Mouse (Mus musculus) MEL (cell line): ENCODE results near the gene Nckipsd. TPM values are rescaled to one million over a fixed set of nuclear protein-coding genes. Genes with fewer than 3 reads are reported as not detected.

ENCODE experiments used
- DNase-seq: peaks from one replicate; pipeline ENCODE4 v3.0.0; 2011; ENCODE audit warnings: low read depth, low spot score
- H3K27ac ChIP-seq: 2 replicates; pipeline ENCODE4 v1.5.1; 2012; ENCODE audit warnings: low read depth, mild to moderate bottlenecking, control low read depth, low read length, moderate library complexity; ENCODE audit not compliant: control insufficient read depth
- H3K27me3 ChIP-seq, 2 experiments: fragments of 150-350 bp in 1 of 2; sonication (generic) in 1 of 2; 2 replicates each; pipeline ENCODE4 v1.6.1; 2012; ENCODE audit warnings: low read length in 2 of 2, mild to moderate bottlenecking in 2 of 2, improper control_type of control experiment in 1 of 2, moderate library complexity in 1 of 2; ENCODE audit not compliant: insufficient read depth in 2 of 2, control insufficient read depth in 1 of 2
- H3K36me3 ChIP-seq, 2 experiments: 2 replicates each; pipeline ENCODE4 v1.6.1; 2012 to 2014; ENCODE audit warnings: low read length in 2 of 2, improper control_type of control experiment in 1 of 2, inconsistent platforms in 1 of 2, mild to moderate bottlenecking in 1 of 2; ENCODE audit not compliant: insufficient read depth in 2 of 2, control insufficient read depth in 1 of 2
- H3K4me1 ChIP-seq, 2 experiments: fragments of 150-350 bp in 1 of 2; sonication (generic) in 1 of 2; 2 replicates each; pipeline ENCODE4 v1.6.1; 2012; ENCODE audit warnings: low read length in 2 of 2, improper control_type of control experiment in 1 of 2, mild to moderate bottlenecking in 1 of 2; ENCODE audit not compliant: insufficient read depth in 2 of 2, control insufficient read depth in 1 of 2
- H3K4me3 ChIP-seq, 2 experiments: fragments of 150-350 bp in 1 of 2; sonication (generic) in 1 of 2; 2 replicates each; pipeline ENCODE4 v1.5.1; 2012; ENCODE audit warnings: low read depth in 2 of 2, low read length in 2 of 2, mild to moderate bottlenecking in 2 of 2, moderate library complexity in 2 of 2, control low read depth in 1 of 2, improper control_type of control experiment in 1 of 2; ENCODE audit not compliant: control insufficient read depth in 1 of 2, insufficient read depth in 1 of 2
- H3K79me2 ChIP-seq: 2 replicates; pipeline ENCODE4 v1.6.1; 2012; ENCODE audit warnings: mild to moderate bottlenecking, low read length, moderate library complexity; ENCODE audit not compliant: control insufficient read depth, poor library complexity, insufficient read depth
- H3K9ac ChIP-seq: 2 replicates; pipeline ENCODE4 v1.6.1; 2012; ENCODE audit warnings: low read depth, mild to moderate bottlenecking, control low read depth, low read length, moderate library complexity; ENCODE audit not compliant: control insufficient read depth, poor library complexity, severe bottlenecking
- H3K9me3 ChIP-seq: fragments of 150-350 bp; sonication (generic); replicated peaks from 2 replicates; pipeline ENCODE4 v1.6.1; 2012; ENCODE audit warnings: mild to moderate bottlenecking, low read length, improper control_type of control experiment, moderate library complexity; ENCODE audit not compliant: insufficient read depth
- CHD2 ChIP-seq: IDR thresholded peaks from 2 replicates; pipeline ENCODE4 v1.6.1; 2011; ENCODE audit warnings: low read length, improper control_type of control experiment
- E2F4 ChIP-seq: IDR thresholded peaks from 2 replicates; pipeline ENCODE4 v1.6.1; 2011; ENCODE audit warnings: low read depth, low read length, improper control_type of control experiment, borderline replicate concordance
- ELF1 ChIP-seq: IDR thresholded peaks from 2 replicates; pipeline ENCODE4 v1.6.1; 2014; ENCODE audit warnings: low read depth, mild to moderate bottlenecking, inconsistent platforms, low read length, improper control_type of control experiment, moderate library complexity
- EP300 ChIP-seq, 2 experiments: IDR thresholded peaks; 2 replicates each; pipeline ENCODE4 v1.6.1; 2011; ENCODE audit warnings: improper control_type of control experiment in 2 of 2, low read length in 2 of 2, low read depth in 1 of 2, mild to moderate bottlenecking in 1 of 2
- ETS1 ChIP-seq: IDR thresholded peaks from 2 replicates; pipeline ENCODE4 v1.6.1; 2012; ENCODE audit warnings: low read depth, mild to moderate bottlenecking, inconsistent platforms, low read length, improper control_type of control experiment, moderate library complexity
- GATA1 ChIP-seq: IDR thresholded peaks from 2 replicates; pipeline ENCODE4 v1.6.1; 2011; ENCODE audit warnings: low read depth, low read length, improper control_type of control experiment
- HCFC1 ChIP-seq: IDR thresholded peaks from 2 replicates; pipeline ENCODE4 v1.6.1; 2012; ENCODE audit warnings: low read depth, mild to moderate bottlenecking, inconsistent platforms, low read length, improper control_type of control experiment, moderate library complexity
- KAT2A ChIP-seq: conservative IDR thresholded peaks from 2 replicates; pipeline ENCODE4 v1.6.1; 2012; ENCODE audit warnings: low read depth, low read length, improper control_type of control experiment, inconsistent platforms
- MEF2A ChIP-seq: IDR thresholded peaks from 2 replicates; pipeline ENCODE4 v1.6.1; 2014; ENCODE audit warnings: low read depth, mild to moderate bottlenecking, inconsistent platforms, low read length, improper control_type of control experiment; ENCODE audit not compliant: poor library complexity, insufficient replicate concordance, severe bottlenecking; ENCODE audit errors: extremely low read depth
- MXI1 ChIP-seq: IDR thresholded peaks from 2 replicates; pipeline ENCODE4 v1.6.1; 2011; ENCODE audit warnings: mild to moderate bottlenecking, low read depth, low read length, improper control_type of control experiment
- MYB ChIP-seq: IDR thresholded peaks from 2 replicates; pipeline ENCODE4 v1.6.1; 2011; ENCODE audit warnings: mild to moderate bottlenecking, low read depth, low read length, improper control_type of control experiment
- NRF1 ChIP-seq: IDR thresholded peaks from 2 replicates; pipeline ENCODE4 v1.6.1; 2014; ENCODE audit warnings: low read depth, mild to moderate bottlenecking, inconsistent platforms, low read length, improper control_type of control experiment, moderate library complexity; ENCODE audit not compliant: poor library complexity, insufficient read depth, severe bottlenecking
- RCOR1 ChIP-seq: IDR thresholded peaks from 2 replicates; pipeline ENCODE4 v1.6.1; 2012; ENCODE audit warnings: low read depth, mild to moderate bottlenecking, inconsistent platforms, low read length, improper control_type of control experiment
- TAL1 ChIP-seq: IDR thresholded peaks from 2 replicates; pipeline ENCODE4 v1.6.1; 2012; ENCODE audit warnings: mild to moderate bottlenecking, inconsistent platforms, low read length, moderate library complexity, mixed read lengths
- TBP ChIP-seq: IDR thresholded peaks from 2 replicates; pipeline ENCODE4 v1.8.0; 2011; ENCODE audit warnings: low read depth, low read length, improper control_type of control experiment
- TCF12 ChIP-seq: IDR thresholded peaks from 2 replicates; pipeline ENCODE4 v1.6.1; 2014; ENCODE audit warnings: low read depth, mild to moderate bottlenecking, inconsistent platforms, low read length, improper control_type of control experiment, moderate library complexity
- USF1 ChIP-seq: IDR thresholded peaks from 2 replicates; pipeline ENCODE4 v1.6.1; 2014; ENCODE audit warnings: low read depth, mild to moderate bottlenecking, inconsistent platforms, low read length, improper control_type of control experiment, moderate library complexity
- USF2 ChIP-seq, 2 experiments: IDR thresholded peaks; 2 replicates each; pipeline ENCODE4 v1.6.1; 2011 to 2012; ENCODE audit warnings: improper control_type of control experiment in 2 of 2, low read length in 2 of 2, borderline replicate concordance in 1 of 2, inconsistent platforms in 1 of 2, low read depth in 1 of 2, mild to moderate bottlenecking in 1 of 2; ENCODE audit not compliant: insufficient read depth in 1 of 2
- polyA plus RNA-seq, 2 experiments: library from polyadenylated mRNA; stranded (reverse) in 1 of 2; unstranded in 1 of 2; fragments of >175 nt in 1 of 2; fragments of >200 nt in 1 of 2; gene quantifications; 2 replicates each; pipeline versions ENCODE4 v1.2.1 to v1.2.4; 2012; ENCODE audit warnings: low replicate concordance in 2 of 2, low read depth in 1 of 2; ENCODE audit not compliant: insufficient read length in 2 of 2, insufficient read depth in 1 of 2, missing spikeins in 1 of 2
- total RNA-seq: library from RNA; depleted of rRNA; stranded (reverse); fragments of 300-350 nt; gene quantifications from 2 replicates; pipeline ENCODE4 v1.2.3, GENCODE M21; 2012

Nckipsd gene
- total and polyA plus RNA-seq, 3 experiments, result 6.6 to 10.3 TPM; not detected in 1

- H3K4me1 ChIP-seq, result peaks cover 19 to 27% of the 10 kb centered on the region in 2 experiments
Measured at GRCm38 (mm10) chr9:108807674-108808073, 494 bp upstream of the Nckipsd start.

GRCm38 (mm10) chr9:108809188-108809587, 1.0 kb downstream of the Nckipsd start:
- Histone ChIP-seq H3K9me3 (no peaks in the 10 kb centered on the region), H3K79me2 (peaks cover 2% of the 10 kb centered on the region; the same call in 1 of the 2 replicates), H3K4me3 (peak overlapping the region in 1 of 2 experiments; percentile 61; a peak in 2 of 4 replicates), H3K36me3 (peaks cover 0 to 23% of the 10 kb centered on the region in 2 experiments; a peak in 3 of 4 replicates), H3K9ac (no peak overlapping the region), H3K27me3 (no peaks in the 10 kb centered on the region), H3K4me1 (peaks cover 19 to 27% of the 10 kb centered on the region in 2 experiments), H3K27ac (no peak overlapping the region)
- DNase-seq, result peak; percentile 24
- TF ChIP-seq ELF1 (no peak), MYB (no peak), KAT2A (no peak), E2F4 (no peak), MXI1 (no peak), NRF1 (no peak), MEF2A (no peak), TBP (no peak)

More at GRCm38 (mm10) chr9:108807674-108808073, 494 bp upstream of the Nckipsd start:
- Histone ChIP-seq H3K27me3 (no peaks in the 10 kb centered on the region), H3K27ac (peak overlapping the region; percentile 35), H3K4me3 (0 out of 4 replicates have a peak overlapping the region, but pooled peaks of 1 of the 2 experiments have one; percentile 17), H3K79me2 (peaks cover 2% of the 10 kb centered on the region; the same call in 1 of the 2 replicates)
- peak; percentile 72 for DNase-seq
- no peak for TF ChIP-seq KAT2A
- TF ChIP-seq USF2 (IDR thresholded peaks at IDR 0.05; ENCODE audit: borderline replicate concordance in 1 of 2, insufficient read depth in 1 of 2, low read depth in 1 of 2, low read length in 2 of 2), result 0 out of 4 replicates have a peak, but pooled peaks of 1 of the 2 experiments have one; percentile 11
- peak; percentile 53; the same call in 1 of the 2 replicates for TF ChIP-seq TCF12
- peak; percentile 62 for TF ChIP-seq TAL1
- no peak for TF ChIP-seq USF1
- peak; percentile 10 to 43; a peak in 2 of 4 replicates for TF ChIP-seq EP300 (IDR thresholded peaks at IDR 0.05; ENCODE audit: low read depth in 1 of 2, low read length in 2 of 2)
- no peak for TF ChIP-seq CHD2
- peak; percentile 12; the same call in 1 of the 2 replicates for TF ChIP-seq RCOR1
- 0 out of 2 replicates have a peak, but pooled peaks have one; percentile 30 for TF ChIP-seq ETS1
- TF ChIP-seq GATA1, result peak; percentile 24; the same call in 1 of the 2 replicates
- no peak for TF ChIP-seq HCFC1
- TF ChIP-seq, all 39 proteins: peak for 7
- no peaks in the 10 kb centered on the region for H3K9me3 ChIP-seq
- H3K9ac ChIP-seq, result peak overlapping the region; percentile 37; the same call in 1 of the 2 replicates
- peaks cover 5 to 23% of the 10 kb centered on the region in 2 experiments; a peak in 3 of 4 replicates for H3K36me3 ChIP-seq
